Mouse (Mus musculus) layer of hippocampus, postnatal 14 days (tissue): Measurements from ENCODE around the gene Ube2e3. TPM values are rescaled to one million over a fixed set of nuclear protein-coding genes. Genes with fewer than 3 reads are reported as not detected.

Experiments
- DNase-seq, 2 experiments: peaks; one replicate each; pipeline ENCODE4 v3.0.0; 2021 to 2022; ENCODE audit warnings: low spot score in 2 of 2, mixed read lengths in 1 of 2
- total RNA-seq, 2 experiments: library from RNA; stranded (reverse); gene quantifications; 2 replicates each; pipeline ENCODE4 v1.2.3; 2021

Gene Ube2e3
- total RNA-seq, 2 experiments from 2014 or later = 106 to 115 TPM

GRCm38 (mm10) chr2:78876002-78876401 lies 8.1 kb downstream of the Ube2e3 start:
- DNase-seq = no peak

GRCm38 (mm10) chr2:78882068-78882467 lies 14.1 kb downstream of the Ube2e3 start:
- DNase-seq = no peak

GRCm38 (mm10) chr2:78882743-78883433 lies 15.0 kb downstream of the Ube2e3 start:
- DNase-seq = no peak

GRCm38 (mm10) chr2:78886446-78886845 lies 18.5 kb downstream of the Ube2e3 start:
- DNase-seq = no peak

GRCm38 (mm10) chr2:78888190-78888589 lies 20.3 kb downstream of the Ube2e3 start:
- DNase-seq = no peak

GRCm38 (mm10) chr2:78895216-78895615 lies 27.3 kb downstream of the Ube2e3 start:
- DNase-seq = no peak

GRCm38 (mm10) chr2:78905916-78906315 lies 38.0 kb downstream of the Ube2e3 start:
- no peak for DNase-seq

- no peak for DNase-seq
Observed at GRCm38 (mm10) chr2:78911516-78911915, 43.6 kb downstream of the Ube2e3 start.

- no peak for DNase-seq
Observed at GRCm38 (mm10) chr2:78914861-78915260, 46.9 kb downstream of the Ube2e3 start.

- DNase-seq = no peak
Observed at GRCm38 (mm10) chr2:78922980-78923674, 55.2 kb downstream of the Ube2e3 start.

GRCm38 (mm10) chr2:78925807-78926206 lies 57.9 kb downstream of the Ube2e3 start:
- DNase-seq = no peak

- peak in 1 of 2 experiments; percentile 40 for DNase-seq
Observed at GRCm38 (mm10) chr2:78927625-78928024, 59.7 kb downstream of the Ube2e3 start.

GRCm38 (mm10) chr2:78928080-78928479 lies 60.2 kb downstream of the Ube2e3 start:
- no peak for DNase-seq

GRCm38 (mm10) chr2:78931358-78931757 lies 63.4 kb downstream of the Ube2e3 start:
- DNase-seq = no peak

GRCm38 (mm10) chr2:78959451-78959850 lies 91.5 kb downstream of the Ube2e3 start:
- DNase-seq = peak; percentile 49 to 61

GRCm38 (mm10) chr2:78960288-78960687 lies 92.4 kb downstream of the Ube2e3 start:
- no peak for DNase-seq

- DNase-seq = peak; percentile 26 to 27
Observed at GRCm38 (mm10) chr2:78961023-78961422, 93.1 kb downstream of the Ube2e3 start.

GRCm38 (mm10) chr2:78961580-78961979 lies 93.7 kb downstream of the Ube2e3 start:
- no peak for DNase-seq

GRCm38 (mm10) chr2:78964995-78965394 lies 97.1 kb downstream of the Ube2e3 start:
- no peak for DNase-seq

- DNase-seq = no peak
Observed at GRCm38 (mm10) chr2:78965396-78965795, 97.5 kb downstream of the Ube2e3 start.

- no peak for DNase-seq
Observed at GRCm38 (mm10) chr2:78970088-78970487, 102.2 kb downstream of the Ube2e3 start.
